Mouse (Mus musculus) left cerebral cortex, postnatal 36 days (tissue): ENCODE results near the gene Adamts12. TPM values are rescaled to one million over a fixed set of nuclear protein-coding genes. Genes with fewer than 3 reads are reported as not detected.

Experiments used
- DNase-seq, 2 experiments: peaks; one replicate each; pipeline ENCODE4 v3.0.0; 2021 to 2022; ENCODE audit warnings: low spot score in 2 of 2, mixed read lengths in 1 of 2
- intact Hi-C: fragments of 180-260 bp; cut with DNase I; formaldehyde crosslinking; loops from one replicate; pipeline ENCODE4 v1.15.1; 2025
- total RNA-seq, 2 experiments: library from RNA; stranded (reverse); gene quantifications; 2 replicates each; pipeline ENCODE4 v1.2.3; 2021

The Adamts12 gene
- total RNA-seq, 2 experiments from 2014 or later, result 0.27 to 0.32 TPM

DNA sequence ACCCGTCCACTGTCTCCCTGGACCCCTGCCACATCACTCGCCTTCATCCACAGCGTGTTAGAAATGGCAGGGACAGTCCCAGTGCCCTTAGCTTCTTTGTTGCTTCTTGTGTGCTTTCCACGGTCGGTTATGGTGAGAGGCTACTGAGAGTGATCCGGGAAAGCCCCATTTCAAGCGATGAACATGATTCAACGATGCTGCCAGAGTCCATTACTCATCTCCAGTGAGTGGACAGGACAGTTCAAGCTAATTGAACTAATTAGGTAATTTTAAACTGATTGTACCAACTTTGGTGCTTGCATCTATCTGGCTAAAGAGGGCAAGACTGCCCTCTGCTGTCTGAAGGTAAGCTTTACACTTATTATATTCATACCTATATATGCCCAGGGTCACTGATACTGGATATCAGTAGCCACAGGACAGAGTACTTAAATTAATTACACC, 315.5 kb downstream of the Adamts12 start:
- no peak for DNase-seq
- intact Hi-C loops, result loop anchor here (2.0 kb wide), 1 partner anchor 459 kb away; no protein-coding TSS in a partner anchor

DNA sequence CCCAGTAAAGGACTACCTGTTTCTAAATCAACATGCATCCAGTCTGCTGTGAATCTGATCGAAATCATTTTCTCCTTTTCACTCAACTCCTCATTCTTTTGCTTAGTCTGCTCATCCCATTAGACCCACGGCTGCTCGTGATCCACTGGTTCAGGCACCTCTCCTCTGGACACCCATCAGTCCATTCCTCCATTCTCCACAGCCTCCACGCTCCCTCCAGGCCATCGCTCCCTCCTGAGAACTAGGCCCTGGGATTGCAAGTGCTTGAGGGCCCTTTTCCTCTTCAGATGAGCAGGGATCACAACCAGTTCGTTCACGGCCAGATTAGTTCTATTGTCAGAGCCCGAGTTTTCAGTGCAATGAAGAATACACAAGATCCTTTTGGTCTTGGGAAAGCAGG, 316.0 kb downstream of the Adamts12 start:
- intact Hi-C loops, result loop anchor here (2.0 kb wide), 1 partner anchor 460 kb away; no protein-coding TSS in a partner anchor
- no peak for DNase-seq

DNA sequence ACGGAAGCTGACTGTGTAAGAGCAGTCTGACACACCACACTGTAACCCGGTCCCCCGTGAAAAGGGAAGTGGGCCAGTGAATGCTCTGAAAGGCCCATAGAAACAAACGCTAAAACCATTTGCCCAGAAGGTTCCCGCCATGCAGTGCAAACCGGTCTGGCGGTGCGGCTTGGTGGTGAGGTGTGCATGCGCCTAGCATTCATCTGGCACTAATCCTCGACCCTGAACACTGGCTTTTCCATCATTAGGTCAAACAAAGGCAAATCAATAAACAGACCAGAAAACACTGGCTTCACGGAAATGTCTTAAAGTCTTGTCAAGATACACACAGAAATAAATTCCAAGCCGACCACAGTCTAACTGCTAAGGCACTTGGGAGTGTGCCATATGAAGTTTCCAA, 318.0 kb downstream of the Adamts12 start:
- no peak for DNase-seq
- intact Hi-C loops, result no loop called here

DNA sequence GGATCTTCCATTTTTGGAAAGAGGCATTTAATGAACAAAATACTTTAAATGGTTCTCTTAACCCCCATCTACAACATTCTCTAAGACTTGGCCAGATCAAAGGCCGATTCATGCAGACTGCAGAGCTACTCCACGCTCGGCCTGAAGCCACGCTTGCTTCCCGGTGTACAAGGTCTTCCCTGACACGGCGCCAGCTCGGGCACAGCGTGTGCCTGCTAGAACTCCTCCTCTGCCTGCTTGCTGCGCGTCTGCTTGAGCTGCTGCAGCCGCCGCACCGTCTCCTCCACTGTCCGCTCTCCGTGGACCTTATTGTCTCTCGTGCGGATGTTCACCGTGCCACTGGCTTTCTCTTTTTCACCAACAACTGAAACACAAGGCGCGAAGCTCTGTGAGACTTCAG, 319.2 kb downstream of the Adamts12 start:
- no peak for DNase-seq
- intact Hi-C loops, result no loop called here

DNA sequence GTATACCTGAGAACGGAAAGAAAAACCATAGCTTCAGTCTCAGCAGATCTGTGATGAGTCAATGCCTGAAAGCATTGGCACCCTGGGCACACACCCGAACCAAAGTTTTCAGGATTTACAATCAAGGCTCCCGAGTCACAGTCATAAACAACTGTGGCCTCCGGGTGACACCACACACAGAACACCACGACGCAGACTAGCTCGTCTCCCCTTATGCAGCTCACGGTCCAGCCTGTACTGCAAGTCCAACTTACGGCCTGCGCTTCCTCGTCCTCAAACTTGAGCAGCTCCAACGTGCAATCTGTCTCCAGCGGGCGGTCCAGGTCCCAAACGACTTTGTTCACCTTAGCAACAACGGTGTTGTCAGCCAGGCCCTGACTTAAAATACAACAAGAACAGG, 328.3 kb downstream of the Adamts12 start:
- no peak for DNase-seq
- intact Hi-C loops, result no loop called here

DNA sequence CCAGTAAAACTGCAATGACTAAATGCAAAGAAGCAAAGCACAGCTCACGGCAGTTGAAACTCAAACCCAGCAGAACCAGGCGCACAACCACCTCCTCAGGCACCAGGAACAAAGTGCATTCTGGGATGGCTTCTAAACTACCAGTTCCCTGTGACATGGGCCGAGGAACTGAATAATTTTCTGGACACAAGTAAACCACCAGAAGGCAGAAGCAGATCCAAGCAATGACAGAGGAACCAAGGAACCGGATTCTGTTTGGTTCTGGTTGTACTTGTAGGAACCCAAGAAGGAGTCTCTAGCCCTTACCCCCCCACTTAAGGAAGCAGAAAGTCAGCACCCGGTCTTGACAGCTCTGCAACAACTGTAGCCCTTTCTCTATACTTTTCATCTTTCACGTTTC, 331.8 kb downstream of the Adamts12 start:
- DNase-seq, result no peak
- intact Hi-C loops, result no loop called here

Other genes starting within 250 kb of the Adamts12 start
- not detected for gene C1qtnf3, start 112.5 kb upstream of the Adamts12 start, total RNA-seq
- 1 to 10 TPM; 9.5 to 10.0 TPM for gene Amacr, start 83.0 kb upstream of the Adamts12 start, total RNA-seq
- not detected for gene Slc45a2, start 64.1 kb upstream of the Adamts12 start, total RNA-seq
- 1 to 10 TPM; 2.1 to 2.9 TPM for gene Rxfp3, start 26.8 kb upstream of the Adamts12 start, total RNA-seq